Mouse (Mus musculus) forebrain, postnatal 0 days (tissue): ENCODE data around the gene Smug1. TPM values are rescaled to one million over a fixed set of nuclear protein-coding genes. Genes with fewer than 3 reads are reported as not detected.

ENCODE experiments used
- ATAC-seq: fragments of 200-750 bp; cut with Nextera tagmentation; 2 replicates; pipeline ENCODE4 v1.8.0; 2017; ENCODE audit warnings: mild to moderate bottlenecking, moderate library complexity
- DNase-seq: peaks from one replicate; pipeline ENCODE4 v3.0.0-alpha.2; 2015
- H3K27ac ChIP-seq: fragments of 300-500 bp; sonication (generic); 2 replicates; pipeline ENCODE4 v1.5.1; 2014; ENCODE audit warnings: low read depth, mild to moderate bottlenecking, antibody characterized with exemption, low read length, moderate library complexity, mixed read lengths
- H3K27me3 ChIP-seq: fragments of 300-500 bp; sonication (generic); 2 replicates; pipeline ENCODE4 v1.6.1; 2014; ENCODE audit warnings: mild to moderate bottlenecking, low read length, mixed read lengths; ENCODE audit not compliant: insufficient read depth
- H3K36me3 ChIP-seq: fragments of 300-500 bp; sonication (generic); 2 replicates; pipeline ENCODE4 v1.6.1; 2014; ENCODE audit warnings: mild to moderate bottlenecking, moderate library complexity; ENCODE audit not compliant: insufficient read depth
- H3K4me1 ChIP-seq: fragments of 300-500 bp; sonication (generic); 2 replicates; pipeline ENCODE4 v1.6.1; 2014; ENCODE audit warnings: antibody characterized with exemption; ENCODE audit not compliant: insufficient read depth
- H3K4me2 ChIP-seq: fragments of 300-500 bp; sonication (generic); 2 replicates; pipeline ENCODE4 v1.6.1; 2014; ENCODE audit warnings: low read depth, mild to moderate bottlenecking, moderate library complexity
- H3K4me3 ChIP-seq: fragments of 300-500 bp; sonication (generic); 2 replicates; pipeline ENCODE4 v1.5.1; 2014; ENCODE audit warnings: low read depth, low read length, mixed read lengths
- H3K9ac ChIP-seq: fragments of 300-500 bp; sonication (generic); 2 replicates; pipeline ENCODE4 v1.6.1; 2014; ENCODE audit warnings: mild to moderate bottlenecking
- H3K9me3 ChIP-seq: fragments of 300-500 bp; sonication (generic); 2 replicates; pipeline ENCODE4 v1.6.1; 2016; ENCODE audit warnings: low read length
- CTCF ChIP-seq: sonication (generic); IDR thresholded peaks from 2 replicates; pipeline ENCODE4 v1.5.1; 2016; ENCODE audit warnings: antibody characterized with exemption, control low read depth, low read depth
- whole genome bisulfite sequencing: fragments of 180-500 bp; shearing (Covaris S2); extraction: QIAGEN DNeasy Blood & Tissue Kit; methylation state at CpG from one replicate; pipeline ENCODE4 v1.1.7; 2014; 5-methylcytosine and 5-hydroxymethylcytosine counted together
- polyA plus RNA-seq: library from polyadenylated mRNA; unstranded; fragments of >200 nt; fragmentation: Nextera tagmentation; extraction: Ambion mirVana; gene quantifications from 2 replicates; pipeline ENCODE4 v1.2.1, GENCODE M21; 2015
- total RNA-seq: library from RNA; depleted of rRNA; stranded (reverse); fragments of >200 nt; gene quantifications from 2 replicates; pipeline ENCODE4 v1.2.3, GENCODE M21; 2014

Smug1 gene
- total and polyA plus RNA-seq, 2 experiments from 2014 or later, result 18.5 to 34.0 TPM

DNA sequence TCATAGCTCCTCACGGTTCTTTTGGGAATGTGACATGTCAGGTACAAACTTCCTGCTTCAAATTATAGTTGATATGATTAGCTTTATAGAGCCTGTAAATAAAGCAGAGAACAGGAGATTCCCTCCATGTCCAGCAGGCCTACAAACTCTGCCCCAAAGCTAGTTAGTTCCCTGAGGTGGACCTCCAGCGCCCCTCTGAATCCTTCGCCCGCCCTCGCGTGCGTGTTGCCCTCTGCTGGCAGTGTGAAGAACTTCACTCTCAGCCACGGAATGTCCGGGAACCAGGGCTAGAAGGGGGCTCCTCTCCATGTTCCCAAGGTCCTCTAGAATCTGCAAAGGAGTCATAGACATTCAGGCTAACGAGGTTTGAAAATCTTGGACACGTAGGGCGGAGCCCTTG is 11.2 kb upstream of the Smug1 start:
- 3% methylated on average over 12 of the region's 12 CpGs for WGBS
- no peak overlapping the region for H3K4me2 ChIP-seq
- ATAC-seq (no peak), DNase-seq (peak; percentile 45)
- no peaks in the 10 kb centered on the region for H3K36me3 ChIP-seq
- H3K27me3 ChIP-seq, result peaks cover 75% of the 10 kb centered on the region
- no peak overlapping the region for H3K4me3 ChIP-seq
- peak; percentile 75 for TF ChIP-seq CTCF
- peaks cover under 1% of the 10 kb centered on the region; the same call in 1 of the 2 replicates for H3K4me1 ChIP-seq
- H3K9ac ChIP-seq, result no peak overlapping the region
- no peaks in the 10 kb centered on the region for H3K9me3 ChIP-seq
- H3K27ac ChIP-seq, result no peak overlapping the region

- ATAC-seq (0 out of 2 replicates have a peak, but pooled peaks have one; percentile 5), DNase-seq (no peak)
- no peak overlapping the region for H3K27ac ChIP-seq
- 5% methylated on average over 12 of the region's 12 CpGs for WGBS
- no peak overlapping the region for H3K4me3 ChIP-seq
- 0 out of 2 replicates have a peak overlapping the region, but pooled peaks have one; percentile 1 for H3K9ac ChIP-seq
- TF ChIP-seq CTCF, result no peak
- no peaks in the 10 kb centered on the region for H3K9me3 ChIP-seq
- peaks cover 80% of the 10 kb centered on the region for H3K27me3 ChIP-seq
- no peaks in the 10 kb centered on the region; the same call in 1 of the 2 replicates for H3K4me1 ChIP-seq
- no peaks in the 10 kb centered on the region for H3K36me3 ChIP-seq
- no peak overlapping the region for H3K4me2 ChIP-seq
Measured at GRCm38 (mm10) chr15:103177611-103178041, 10.7 kb upstream of the Smug1 start.

DNA sequence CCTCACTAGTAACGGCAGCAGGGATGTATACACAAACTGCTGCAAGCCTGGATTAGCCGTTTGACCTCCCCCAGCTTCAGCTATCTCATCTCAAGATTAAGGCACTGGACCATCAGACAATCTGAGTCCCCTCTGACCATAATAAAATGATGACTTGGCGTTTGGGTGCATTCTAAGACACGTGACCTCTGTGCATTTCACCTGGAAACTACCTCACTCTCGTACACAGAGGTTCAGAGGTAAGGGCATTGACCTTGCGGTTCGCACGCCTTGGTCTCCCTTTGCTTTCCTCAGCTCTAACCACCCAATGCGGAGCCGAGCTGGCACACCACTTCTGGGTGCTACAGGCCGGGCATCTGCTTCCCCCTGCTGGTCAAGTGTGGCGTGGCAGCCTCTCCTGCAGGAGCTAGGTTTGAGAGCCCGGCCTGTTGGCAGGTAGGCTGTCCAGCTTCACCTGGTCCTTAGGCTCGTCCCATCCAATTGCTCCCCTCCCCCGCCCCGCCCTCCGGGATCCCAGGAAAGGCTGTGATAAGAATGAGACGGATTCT is 10.1 kb upstream of the Smug1 start:
- H3K9ac ChIP-seq, result 0 out of 2 replicates have a peak overlapping the region, but pooled peaks have one; percentile 1
- WGBS, result 3% methylated on average over 18 of the region's 18 CpGs
- TF ChIP-seq CTCF, result peak; percentile 99
- ATAC-seq (peak; percentile 80), DNase-seq (peak; percentile 92)
- H3K4me1 ChIP-seq, result no peaks in the 10 kb centered on the region; the same call in 1 of the 2 replicates
- H3K36me3 ChIP-seq, result no peaks in the 10 kb centered on the region
- H3K4me2 ChIP-seq, result peak overlapping the region; percentile 34; the same call in 1 of the 2 replicates
- H3K27ac ChIP-seq, result no peak overlapping the region
- peaks cover 82% of the 10 kb centered on the region for H3K27me3 ChIP-seq
- H3K9me3 ChIP-seq, result no peaks in the 10 kb centered on the region
- no peak overlapping the region for H3K4me3 ChIP-seq

- H3K27me3 ChIP-seq, result peaks cover 95% of the 10 kb centered on the region
- DNase-seq (no peak), ATAC-seq (no peak)
- H3K4me3 ChIP-seq, result no peak overlapping the region
- no peak for TF ChIP-seq CTCF
- 64% methylated on average over 5 of the region's 5 CpGs for WGBS
- no peaks in the 10 kb centered on the region for H3K9me3 ChIP-seq
- no peak overlapping the region for H3K4me2 ChIP-seq
- H3K36me3 ChIP-seq, result no peaks in the 10 kb centered on the region
- no peak overlapping the region for H3K9ac ChIP-seq
- H3K4me1 ChIP-seq, result peaks cover 6% of the 10 kb centered on the region; the same call in 1 of the 2 replicates
- no peak overlapping the region for H3K27ac ChIP-seq
Measured at GRCm38 (mm10) chr15:103173251-103173650, 6.4 kb upstream of the Smug1 start.

GRCm38 (mm10) chr15:103172537-103172936 is 5.6 kb upstream of the Smug1 start:
- Histone ChIP-seq H3K4me2 (no peak overlapping the region), H3K27ac (no peak overlapping the region), H3K4me3 (no peak overlapping the region), H3K27me3 (peaks cover 95% of the 10 kb centered on the region), H3K4me1 (peaks cover 6% of the 10 kb centered on the region; the same call in 1 of the 2 replicates), H3K36me3 (no peaks in the 10 kb centered on the region), H3K9ac (0 out of 2 replicates have a peak overlapping the region, but pooled peaks have one; percentile 14), H3K9me3 (no peaks in the 10 kb centered on the region)
- TF ChIP-seq CTCF, result peak; percentile 87
- DNase-seq (peak; percentile 75), ATAC-seq (no peak; the same call in 1 of the 2 replicates)
- WGBS, result 4% methylated on average over 10 of the region's 10 CpGs

DNA sequence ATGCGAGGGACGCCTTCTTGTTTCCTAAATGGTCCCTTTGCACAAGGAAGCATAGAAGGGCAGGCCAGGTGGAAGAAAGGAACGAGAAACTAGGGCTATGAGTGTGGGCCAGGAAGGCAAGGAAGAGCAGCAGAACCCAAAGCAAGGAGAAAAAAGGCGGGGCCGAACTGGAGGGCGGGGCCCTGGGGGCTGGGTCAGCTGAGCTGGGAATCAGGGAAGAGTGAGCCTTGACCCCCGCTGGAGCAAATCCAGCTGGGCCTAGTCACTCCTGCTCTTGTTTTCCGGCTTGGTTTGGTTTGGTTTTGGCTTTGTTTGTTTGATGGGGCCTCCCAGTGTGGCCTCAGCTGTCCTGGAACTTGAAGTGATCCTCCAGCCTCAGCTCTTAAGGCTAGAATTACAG is 4.4 kb upstream of the Smug1 start:
- no peak for DNase-seq
- H3K4me3 ChIP-seq, result no peak overlapping the region
- H3K27me3 ChIP-seq, result peaks cover 91% of the 10 kb centered on the region
- no peak overlapping the region for H3K4me2 ChIP-seq
- no peaks in the 10 kb centered on the region for H3K9me3 ChIP-seq
- peaks cover 6% of the 10 kb centered on the region; the same call in 1 of the 2 replicates for H3K4me1 ChIP-seq
- H3K36me3 ChIP-seq, result no peaks in the 10 kb centered on the region
- no peak for ATAC-seq
- no peak for TF ChIP-seq CTCF
- no peak overlapping the region for H3K27ac ChIP-seq
- 11% methylated on average over 8 of the region's 8 CpGs for WGBS
- H3K9ac ChIP-seq, result no peak overlapping the region

DNA sequence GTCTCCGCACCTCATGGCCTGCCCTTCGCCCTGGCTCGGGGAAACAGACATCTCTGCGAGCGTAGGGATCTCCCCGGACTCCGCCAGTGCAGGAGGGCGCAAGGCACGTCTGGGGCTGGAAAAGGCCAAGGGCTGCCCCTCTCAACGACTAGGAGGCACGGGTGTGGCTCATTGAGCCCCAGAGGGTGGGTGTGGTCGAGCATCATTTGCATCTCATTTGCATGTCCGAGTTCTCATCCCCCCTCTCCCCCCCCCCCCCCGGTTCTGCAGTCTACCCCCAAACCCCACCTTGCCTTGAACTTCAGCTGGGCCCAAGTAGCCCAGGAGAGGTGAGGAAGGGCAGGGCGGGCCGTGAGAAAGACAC is 3.4 kb upstream of the Smug1 start:
- H3K9ac ChIP-seq, result 0 out of 2 replicates have a peak overlapping the region, but pooled peaks have one; percentile 49
- peak overlapping the region; percentile 41; the same call in 1 of the 2 replicates for H3K4me3 ChIP-seq
- no peak for TF ChIP-seq CTCF
- peaks cover 82% of the 10 kb centered on the region for H3K27me3 ChIP-seq
- H3K27ac ChIP-seq, result no peak overlapping the region
- H3K4me2 ChIP-seq, result peak overlapping the region; percentile 94
- 13% methylated on average over 14 of the region's 16 CpGs for WGBS
- no peak for DNase-seq
- peaks cover 6% of the 10 kb centered on the region for H3K4me1 ChIP-seq
- no peak for ATAC-seq
- no peaks in the 10 kb centered on the region for H3K36me3 ChIP-seq
- no peaks in the 10 kb centered on the region for H3K9me3 ChIP-seq
